Mouse (Mus musculus) heart, embryonic 14.5 days (tissue): ENCODE data around the gene Olfr263. TPM values are rescaled to one million over a fixed set of nuclear protein-coding genes. Genes with fewer than 3 reads are reported as not detected.

Experiments
- ATAC-seq: fragments of 200-750 bp; cut with Nextera tagmentation; 2 replicates; pipeline ENCODE4 v1.8.0; 2017; ENCODE audit warnings: low read depth, moderate TSS enrichment; ENCODE audit not compliant: insufficient number of reproducible peaks, insufficient read depth, low FRiP score
- H3K27ac ChIP-seq, 2 experiments: fragments of 200-500 bp in 1 of 2; fragments of 300-500 bp in 1 of 2; sonication (generic) in 1 of 2; replicated peaks in 1 of 2; 2 replicates each; pipeline ENCODE4 v1.5.1; 2012 to 2014; ENCODE audit warnings: low read depth in 2 of 2, low read length in 2 of 2, control low read depth in 1 of 2, mild to moderate bottlenecking in 1 of 2, mixed read lengths in 1 of 2; ENCODE audit not compliant: control insufficient read depth in 1 of 2, insufficient read depth in 1 of 2
- H3K27me3 ChIP-seq: fragments of 300-500 bp; sonication (generic); 2 replicates; pipeline ENCODE4 v1.6.1; 2014; ENCODE audit warnings: mild to moderate bottlenecking, low read length, control low read depth; ENCODE audit not compliant: control insufficient read depth, insufficient read depth
- H3K36me3 ChIP-seq: fragments of 300-500 bp; sonication (generic); 2 replicates; pipeline ENCODE4 v1.6.1; 2014; ENCODE audit warnings: mild to moderate bottlenecking, control low read depth, low read length, mixed read lengths; ENCODE audit not compliant: control insufficient read depth, insufficient read depth
- H3K4me1 ChIP-seq, 2 experiments: fragments of 200-500 bp in 1 of 2; fragments of 300-500 bp in 1 of 2; sonication (generic) in 1 of 2; 2 replicates each; pipeline ENCODE4 v1.6.1; 2012 to 2014; ENCODE audit warnings: low read length in 2 of 2, control low read depth in 1 of 2, mixed read lengths in 1 of 2; ENCODE audit not compliant: control insufficient read depth in 2 of 2, insufficient read depth in 2 of 2
- H3K4me2 ChIP-seq: fragments of 300-500 bp; sonication (generic); 2 replicates; pipeline ENCODE4 v1.6.1; 2014; ENCODE audit warnings: mild to moderate bottlenecking, low read length
- H3K4me3 ChIP-seq, 2 experiments: fragments of 200-500 bp in 1 of 2; fragments of 300-500 bp in 1 of 2; sonication (generic) in 1 of 2; 2 replicates each; pipeline ENCODE4 v1.5.1; 2012 to 2014; ENCODE audit warnings: low read length in 2 of 2, mild to moderate bottlenecking in 2 of 2, control low read depth in 1 of 2, low read depth in 1 of 2, moderate library complexity in 1 of 2; ENCODE audit not compliant: control insufficient read depth in 1 of 2, insufficient read depth in 1 of 2
- H3K9ac ChIP-seq: fragments of 300-500 bp; sonication (generic); 2 replicates; pipeline ENCODE4 v1.6.1; 2014; ENCODE audit warnings: mild to moderate bottlenecking, low read length
- H3K9me3 ChIP-seq: fragments of 300-500 bp; sonication (generic); 2 replicates; pipeline ENCODE4 v1.6.1; 2016; ENCODE audit warnings: low read length, control low read depth; ENCODE audit not compliant: control insufficient read depth
- WGBS: fragments of 180-500 bp; shearing (Covaris S2); extraction: QIAGEN DNeasy Blood & Tissue Kit; methylation state at CpG from one replicate; pipeline ENCODE4 v1.1.7; 2014; 5-methylcytosine and 5-hydroxymethylcytosine counted together
- polyA plus RNA-seq: library from polyadenylated mRNA; unstranded; fragments of >200 nt; fragmentation: Nextera tagmentation; extraction: Ambion mirVana; gene quantifications from 2 replicates; pipeline ENCODE4 v1.2.1, GENCODE M21; 2014

The Olfr263 gene
- polyA plus RNA-seq, 1 experiment from 2014 or later = not detected

DNA sequence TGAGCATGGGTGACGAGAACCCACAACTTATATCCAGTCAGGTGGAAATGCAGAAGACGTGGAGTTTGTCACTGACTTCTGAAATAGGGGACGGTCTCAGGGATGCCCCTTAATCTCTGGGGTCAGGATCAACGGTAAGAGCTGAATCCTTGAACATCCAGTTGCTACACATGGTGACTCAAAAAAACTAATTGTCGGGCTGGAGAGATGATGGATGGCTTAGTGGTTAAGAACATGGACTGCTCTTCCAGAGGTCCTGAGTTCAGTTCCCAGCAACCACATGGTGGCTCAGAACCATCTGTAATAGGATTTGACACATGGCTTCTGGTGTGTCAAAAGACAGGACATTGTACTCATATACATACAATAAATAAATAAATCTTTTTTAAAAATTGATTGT lies 26.4 kb downstream of the Olfr263 start:
- Histone ChIP-seq H3K36me3 (no peaks in the 10 kb centered on the region), H3K27ac (no peak overlapping the region), H3K4me1 (no peaks in the 10 kb centered on the region), H3K4me2 (no peak overlapping the region), H3K9ac (no peak overlapping the region), H3K27me3 (no peaks in the 10 kb centered on the region), H3K9me3 (no peaks in the 10 kb centered on the region), H3K4me3 (no peak overlapping the region)
- no peak for ATAC-seq
- WGBS = 78% methylated on average over 5 of the region's 5 CpGs

- no peaks in the 10 kb centered on the region for H3K9me3 ChIP-seq
- WGBS = 8% methylated on average over 9 of the region's 9 CpGs
Measured at GRCm38 (mm10) chr13:21158071-21158470, 28.6 kb downstream of the Olfr263 start.

GRCm38 (mm10) chr13:21158785-21159474 lies 29.5 kb downstream of the Olfr263 start:
- peak overlapping the region; percentile 92 for H3K4me2 ChIP-seq
- H3K4me3 ChIP-seq = peak overlapping the region; percentile 74 to 79
- no peaks in the 10 kb centered on the region for H3K27me3 ChIP-seq
- no peaks in the 10 kb centered on the region for H3K4me1 ChIP-seq
- ATAC-seq = no peak
- no peaks in the 10 kb centered on the region for H3K36me3 ChIP-seq
- H3K9me3 ChIP-seq = no peaks in the 10 kb centered on the region
- H3K27ac ChIP-seq = peak overlapping the region; percentile 22 to 30; a peak in 3 of 4 replicates
- WGBS = under 1% methylated on average over 19 of the region's 19 CpGs
- H3K9ac ChIP-seq = peak overlapping the region; percentile 76

More at GRCm38 (mm10) chr13:21158071-21158470, 28.6 kb downstream of the Olfr263 start:
- no peak for ATAC-seq
- H3K36me3 ChIP-seq = no peaks in the 10 kb centered on the region
- no peak overlapping the region for H3K9ac ChIP-seq
- H3K27me3 ChIP-seq = no peaks in the 10 kb centered on the region
- no peaks in the 10 kb centered on the region for H3K4me1 ChIP-seq
- H3K4me2 ChIP-seq = peak overlapping the region; percentile 92
- peak overlapping the region in 1 of 2 experiments; percentile 79; a peak in 1 of 4 replicates for H3K4me3 ChIP-seq
- H3K27ac ChIP-seq = no peak overlapping the region

DNA sequence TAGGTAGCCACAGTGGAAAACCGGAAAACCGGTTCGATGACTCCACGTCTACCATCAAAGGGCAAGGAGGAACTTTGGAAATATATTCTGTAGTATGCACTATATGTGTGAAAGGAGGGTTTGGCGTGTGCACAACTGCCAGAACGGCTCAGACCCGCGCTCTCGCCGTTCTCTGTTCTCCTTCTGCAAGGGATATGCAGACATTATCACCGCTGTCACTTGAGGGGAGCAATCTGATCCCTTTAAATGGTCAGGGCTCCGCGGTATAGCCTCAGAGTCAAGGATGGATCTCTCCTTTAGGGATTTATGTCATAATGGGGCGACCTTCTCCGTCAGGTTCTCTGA lies 30.0 kb downstream of the Olfr263 start:
- H3K36me3 ChIP-seq = no peaks in the 10 kb centered on the region
- peak overlapping the region; percentile 92 for H3K4me2 ChIP-seq
- H3K27me3 ChIP-seq = no peaks in the 10 kb centered on the region
- H3K9ac ChIP-seq = peak overlapping the region; percentile 76
- no peaks in the 10 kb centered on the region for H3K4me1 ChIP-seq
- peak overlapping the region; percentile 22 to 30 for H3K27ac ChIP-seq
- no peak for ATAC-seq
- under 1% methylated on average over 15 of the region's 15 CpGs for WGBS
- H3K4me3 ChIP-seq = peak overlapping the region; percentile 74 to 79
- H3K9me3 ChIP-seq = no peaks in the 10 kb centered on the region

DNA sequence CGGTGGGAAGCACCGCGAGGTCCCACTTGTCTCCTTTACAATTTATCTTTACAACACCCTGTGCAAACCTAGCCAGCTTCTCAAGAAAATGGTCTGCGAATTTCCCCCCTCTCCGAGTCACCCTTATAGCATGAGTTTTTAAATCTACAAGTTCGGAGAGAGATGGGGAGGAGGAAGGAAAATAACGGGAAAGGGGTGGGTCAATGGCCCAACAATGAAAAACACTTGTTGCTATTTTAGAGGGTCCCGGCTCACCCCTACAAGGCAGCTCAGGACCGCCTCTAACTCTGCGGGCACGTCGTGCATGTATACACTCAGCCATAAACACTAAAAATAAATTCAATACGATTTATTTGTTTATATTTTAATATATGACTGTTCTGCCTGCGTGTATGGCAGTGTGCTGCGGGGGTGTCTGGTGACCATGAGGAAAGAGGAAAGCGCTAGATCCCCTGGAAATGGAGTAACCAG lies 30.6 kb downstream of the Olfr263 start:
- no peak for ATAC-seq
- under 1% methylated on average over 16 of the region's 16 CpGs for WGBS
- no peaks in the 10 kb centered on the region for H3K9me3 ChIP-seq
- peak overlapping the region; percentile 30 to 33; a peak in 3 of 4 replicates for H3K27ac ChIP-seq
- H3K4me3 ChIP-seq = peak overlapping the region; percentile 74 to 79
- H3K36me3 ChIP-seq = no peaks in the 10 kb centered on the region
- H3K4me2 ChIP-seq = peak overlapping the region; percentile 92
- peak overlapping the region; percentile 76 for H3K9ac ChIP-seq
- H3K27me3 ChIP-seq = no peaks in the 10 kb centered on the region
- no peaks in the 10 kb centered on the region for H3K4me1 ChIP-seq

DNA sequence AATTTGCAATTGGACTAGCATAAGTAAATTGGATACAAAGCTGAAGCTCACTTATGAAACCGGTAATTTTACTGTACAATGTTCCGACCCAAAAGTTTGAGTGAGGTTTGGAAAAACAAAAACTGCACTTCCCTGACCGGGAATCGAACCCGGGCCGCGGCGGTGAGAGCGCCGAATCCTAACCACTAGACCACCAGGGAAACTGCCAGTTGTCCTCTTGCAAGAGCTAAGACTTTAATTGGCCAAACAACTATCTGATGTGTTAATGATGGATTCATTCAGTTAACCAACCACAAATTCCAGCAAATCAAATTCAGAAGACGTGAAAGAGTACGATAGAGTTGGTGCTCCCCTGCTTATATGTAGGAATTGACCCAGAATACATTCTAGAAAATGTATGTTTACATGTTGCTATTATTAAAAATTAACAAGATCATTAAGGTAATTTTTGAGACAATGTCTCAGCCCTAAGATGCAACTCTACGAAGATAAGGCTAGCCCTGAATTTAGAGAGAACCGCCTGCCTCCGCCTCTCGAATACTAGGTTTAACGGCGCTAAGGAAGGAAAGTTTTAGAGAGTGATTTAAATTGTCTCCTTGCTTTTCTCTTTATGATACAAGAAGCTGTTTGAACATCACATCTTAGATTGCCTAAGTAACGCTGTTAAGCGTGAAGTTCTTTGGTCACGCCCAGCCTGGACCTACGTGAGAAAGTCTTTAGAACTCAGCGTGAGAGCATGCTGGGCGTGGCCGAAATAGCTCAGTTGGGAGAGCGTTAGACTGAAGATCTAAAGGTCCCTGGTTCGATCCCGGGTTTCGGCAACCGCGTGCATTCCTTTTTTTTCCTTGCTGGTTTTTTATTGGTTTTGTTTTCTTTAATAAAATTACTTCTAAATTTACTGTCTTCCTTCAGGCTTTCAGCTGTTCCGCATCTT lies 31.5 kb downstream of the Olfr263 start:
- Histone ChIP-seq H3K4me1 (no peaks in the 10 kb centered on the region), H3K27me3 (no peaks in the 10 kb centered on the region), H3K36me3 (no peaks in the 10 kb centered on the region), H3K4me3 (peak overlapping the region; percentile 74 to 79; a peak in 3 of 4 replicates), H3K27ac (no peak overlapping the region; a peak in 1 of 4 replicates), H3K9me3 (no peaks in the 10 kb centered on the region), H3K9ac (peak overlapping the region; percentile 76), H3K4me2 (peak overlapping the region; percentile 92)
- under 1% methylated on average over 32 of the region's 32 CpGs for WGBS
- ATAC-seq = peak; percentile 82

DNA sequence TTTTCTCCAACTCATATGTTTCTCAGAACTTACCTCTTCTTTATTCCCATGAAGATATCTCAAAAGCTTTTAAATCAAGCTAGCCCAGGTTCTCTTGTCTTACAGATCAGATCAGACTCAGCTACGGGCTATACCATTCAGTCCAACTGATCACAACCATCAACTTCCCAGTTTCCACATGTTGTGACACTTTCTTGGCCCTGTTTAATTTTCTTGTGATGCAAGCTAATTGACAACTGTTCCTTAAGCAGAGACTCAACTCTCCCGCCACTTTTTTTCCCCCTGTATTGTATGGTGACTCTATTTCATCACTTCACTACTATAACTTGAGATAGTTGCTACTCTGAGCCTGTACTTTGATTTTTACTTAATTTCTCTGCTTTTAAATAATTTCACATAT lies 32.2 kb downstream of the Olfr263 start:
- Histone ChIP-seq H3K9ac (no peak overlapping the region), H3K4me2 (peak overlapping the region; percentile 92), H3K27ac (no peak overlapping the region), H3K4me3 (peak overlapping the region in 1 of 2 experiments; percentile 79; a peak in 2 of 4 replicates), H3K27me3 (no peaks in the 10 kb centered on the region), H3K9me3 (no peaks in the 10 kb centered on the region), H3K36me3 (no peaks in the 10 kb centered on the region), H3K4me1 (no peaks in the 10 kb centered on the region)
- WGBS = 54% methylated on average over 2 of the region's 2 CpGs
- ATAC-seq = no peak
